Mouse (Mus musculus): ENCODE measurements at regions not wholly inside any gene's neighbourhood (a gene's known extent, or its start where the extent isn't known, plus 50 kb on each side); places are given as distances from the start of the nearest gene placed in this dataset.

DNA sequence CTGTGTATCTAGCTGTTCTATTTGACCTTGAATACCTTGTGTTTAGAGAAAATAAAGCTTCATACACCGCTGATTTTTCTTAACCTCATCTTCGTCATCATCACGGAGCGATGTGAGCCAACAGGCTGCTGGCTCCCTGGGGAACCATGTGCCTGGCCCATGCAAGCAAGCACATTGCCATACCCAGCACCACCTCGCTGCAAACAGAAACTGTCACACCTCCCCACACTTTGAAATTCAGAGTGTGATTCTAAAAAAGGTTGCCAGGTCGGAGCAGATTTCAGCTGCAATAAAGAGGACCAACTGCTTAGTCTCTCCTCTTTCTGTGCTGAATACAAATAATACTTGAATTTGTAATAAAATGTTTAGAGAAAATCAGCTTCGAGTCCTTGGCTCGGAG is 54.0 kb upstream of the Ptprt start:
- Histone ChIP-seq H3K27ac (no peak overlapping the region), H3K9ac (no peak overlapping the region), H3K4me2 (no peak overlapping the region), H3K27me3 (replicated peaks) (no peaks in the 10 kb centered on the region), H3K4me1 (no peaks in the 10 kb centered on the region), H3K36me3 (replicated peaks) (no peaks in the 10 kb centered on the region), H3K9me3 (no peaks in the 10 kb centered on the region), H3K4me3 (no peak overlapping the region)
- 80% methylated on average over 8 of the region's 8 CpGs for WGBS
- ATAC-seq (replicated peaks): no peak

DNA sequence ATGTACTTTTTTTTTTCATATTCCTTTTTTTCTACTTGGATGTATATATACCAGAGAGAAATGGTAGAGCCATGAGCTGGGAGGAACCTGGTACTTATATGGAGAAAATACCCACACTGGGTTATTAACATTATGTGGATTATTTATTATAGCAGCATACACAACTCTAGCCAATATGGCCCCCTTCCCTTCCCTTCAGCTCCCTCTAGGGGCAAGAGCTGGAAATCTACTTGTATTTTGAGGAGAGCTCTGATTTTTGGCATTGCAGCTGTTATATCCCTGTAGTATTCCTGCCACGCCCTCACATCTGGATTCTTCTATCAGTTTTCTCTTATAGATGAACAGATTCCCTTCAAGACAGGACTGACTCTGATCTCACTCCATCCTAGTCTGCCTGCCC is 52.0 kb upstream of the Ptprt start:
- Histone ChIP-seq H3K9me3 (no peaks in the 10 kb centered on the region), H3K36me3 (replicated peaks) (no peaks in the 10 kb centered on the region), H3K4me1 (no peaks in the 10 kb centered on the region), H3K4me3 (no peak overlapping the region), H3K27me3 (replicated peaks) (no peaks in the 10 kb centered on the region), H3K27ac (no peak overlapping the region), H3K4me2 (no peak overlapping the region), H3K9ac (no peak overlapping the region)
- WGBS: 75% methylated on average over 1 of the region's 1 CpGs
- ATAC-seq (replicated peaks): no peak

- no peak overlapping the region for H3K4me2 ChIP-seq
- no peak for ATAC-seq (replicated peaks)
- H3K36me3 ChIP-seq (replicated peaks): no peaks in the 10 kb centered on the region
- no peak overlapping the region for H3K27ac ChIP-seq
- H3K9me3 ChIP-seq: no peaks in the 10 kb centered on the region
- H3K9ac ChIP-seq: no peak overlapping the region
- H3K27me3 ChIP-seq (replicated peaks): no peaks in the 10 kb centered on the region
- no peaks in the 10 kb centered on the region for H3K4me1 ChIP-seq
- WGBS: 89% methylated on average over 9 of the region's 9 CpGs
- no peak overlapping the region for H3K4me3 ChIP-seq
Observed at GRCm38 (mm10) chr2:162712394-162712793, 51.4 kb upstream of the Ptprt start.
